Mouse (Mus musculus) limb, embryonic 15.5 days (tissue): ENCODE results near the gene Ccdc87. TPM values are rescaled to one million over a fixed set of nuclear protein-coding genes. Genes with fewer than 3 reads are reported as not detected.
"Not testable (repeated sequence)": the region's sequence is repeated elsewhere in the genome, so short reads cannot be mapped to it uniquely, and the experiment has no call there.

Source experiments
- ATAC-seq: fragments of 200-750 bp; cut with Nextera tagmentation; 2 replicates; pipeline ENCODE4 v1.8.0; 2017; ENCODE audit warnings: low read depth, moderate TSS enrichment; ENCODE audit not compliant: insufficient number of reproducible peaks, low FRiP score, low TSS enrichment
- H3K27ac ChIP-seq: fragments of 300-500 bp; sonication (generic); 2 replicates; pipeline ENCODE4 v1.5.1; 2015; ENCODE audit warnings: moderate library complexity, mild to moderate bottlenecking, inconsistent platforms
- H3K27me3 ChIP-seq: fragments of 300-500 bp; sonication (generic); 2 replicates; pipeline ENCODE4 v1.6.1; 2015; ENCODE audit warnings: inconsistent platforms
- H3K36me3 ChIP-seq: fragments of 300-500 bp; sonication (generic); 2 replicates; pipeline ENCODE4 v1.6.1; 2015; ENCODE audit warnings: inconsistent platforms
- H3K4me1 ChIP-seq: fragments of 300-500 bp; sonication (generic); 2 replicates; pipeline ENCODE4 v1.6.1; 2015; ENCODE audit warnings: inconsistent platforms
- H3K4me2 ChIP-seq: fragments of 300-500 bp; sonication (generic); 2 replicates; pipeline ENCODE4 v1.6.1; 2015; ENCODE audit warnings: mild to moderate bottlenecking, inconsistent platforms
- H3K4me3 ChIP-seq: fragments of 300-500 bp; sonication (generic); 2 replicates; pipeline ENCODE4 v1.5.1; 2015; ENCODE audit warnings: mild to moderate bottlenecking, inconsistent platforms
- H3K9ac ChIP-seq: fragments of 300-500 bp; sonication (generic); 2 replicates; pipeline ENCODE4 v1.6.1; 2015; ENCODE audit warnings: inconsistent platforms
- H3K9me3 ChIP-seq: fragments of 300-500 bp; sonication (generic); 2 replicates; pipeline ENCODE4 v1.6.1; 2016; ENCODE audit warnings: inconsistent platforms
- WGBS: fragments of 180-500 bp; shearing (Covaris S2); methylation state at CpG from one replicate; pipeline ENCODE4 v1.1.7; 2015; 5-methylcytosine and 5-hydroxymethylcytosine counted together
- polyA plus RNA-seq: library from polyadenylated mRNA; unstranded; fragments of >200 nt; fragmentation: Nextera tagmentation; extraction: Ambion mirVana; gene quantifications from 2 replicates; pipeline ENCODE4 v1.2.1, GENCODE M21; 2015

The Ccdc87 gene
- polyA plus RNA-seq, 1 experiment from 2014 or later = not detected

- Histone ChIP-seq H3K9me3 (no peaks in the 10 kb centered on the region), H3K4me1 (peaks cover 22% of the 10 kb centered on the region), H3K36me3 (no peaks in the 10 kb centered on the region), H3K27ac (peak overlapping the region; percentile 97), H3K9ac (peak overlapping the region; percentile 76), H3K4me3 (peak overlapping the region; percentile 87), H3K27me3 (no peaks in the 10 kb centered on the region), H3K4me2 (peak overlapping the region; percentile 80)
- ATAC-seq = peak; percentile 60
- WGBS = 3% methylated on average over 12 of the region's 12 CpGs
Observed at GRCm38 (mm10) chr19:4811909-4812242, 27.3 kb upstream of the Ccdc87 start.

- peak overlapping the region; percentile 80 for H3K4me2 ChIP-seq
- not testable (repeated sequence) for ATAC-seq, H3K9me3 ChIP-seq, H3K27me3 ChIP-seq, H3K36me3 ChIP-seq, H3K9ac ChIP-seq
- WGBS = 76% methylated on average over 8 of the region's 8 CpGs
- peak overlapping the region; percentile 97 for H3K27ac ChIP-seq
- peak overlapping the region; percentile 87 for H3K4me3 ChIP-seq
- H3K4me1 ChIP-seq = peaks cover 22% of the 10 kb centered on the region
Observed at GRCm38 (mm10) chr19:4812334-4812949, 26.7 kb upstream of the Ccdc87 start.

- Histone ChIP-seq H3K27ac (no peak overlapping the region), H3K36me3 (no peaks in the 10 kb centered on the region), H3K4me3 (no peak overlapping the region), H3K9me3 (no peaks in the 10 kb centered on the region), H3K4me1 (peaks cover 20% of the 10 kb centered on the region), H3K4me2 (no peak overlapping the region), H3K27me3 (no peaks in the 10 kb centered on the region), H3K9ac (no peak overlapping the region)
- 83% methylated on average over 5 of the region's 6 CpGs for WGBS
- no peak for ATAC-seq
Observed at GRCm38 (mm10) chr19:4813015-4813414, 26.2 kb upstream of the Ccdc87 start.

- no peak for ATAC-seq
Observed at GRCm38 (mm10) chr19:4817182-4817835, 21.9 kb upstream of the Ccdc87 start.

GRCm38 (mm10) chr19:4820678-4821303, 18.4 kb upstream of the Ccdc87 start:
- no peak overlapping the region for H3K4me2 ChIP-seq
- H3K36me3 ChIP-seq = peaks cover 18% of the 10 kb centered on the region
- H3K27me3 ChIP-seq = no peaks in the 10 kb centered on the region
- H3K27ac ChIP-seq = no peak overlapping the region
- 59% methylated on average over 5 of the region's 5 CpGs for WGBS
- H3K4me1 ChIP-seq = peaks cover 3% of the 10 kb centered on the region; the same call in 1 of the 2 replicates
- H3K9me3 ChIP-seq = no peaks in the 10 kb centered on the region
- H3K9ac ChIP-seq = no peak overlapping the region
- peak; percentile 71; the same call in 1 of the 2 replicates for ATAC-seq
- H3K4me3 ChIP-seq = no peak overlapping the region

More at GRCm38 (mm10) chr19:4817182-4817835, 21.9 kb upstream of the Ccdc87 start:
- Histone ChIP-seq H3K4me2 (no peak overlapping the region), H3K36me3 (no peaks in the 10 kb centered on the region), H3K9me3 (no peaks in the 10 kb centered on the region), H3K27me3 (no peaks in the 10 kb centered on the region), H3K9ac (no peak overlapping the region), H3K4me3 (no peak overlapping the region), H3K4me1 (peaks cover 3% of the 10 kb centered on the region; the same call in 1 of the 2 replicates), H3K27ac (no peak overlapping the region)
- WGBS = 52% methylated on average over 1 of the region's 1 CpGs

GRCm38 (mm10) chr19:4828444-4829114, 10.6 kb upstream of the Ccdc87 start:
- no peaks in the 10 kb centered on the region for H3K4me1 ChIP-seq
- WGBS = 48% methylated on average over 16 of the region's 16 CpGs
- H3K27me3 ChIP-seq = no peaks in the 10 kb centered on the region
- no peaks in the 10 kb centered on the region for H3K9me3 ChIP-seq
- no peak overlapping the region for H3K4me3 ChIP-seq
- H3K36me3 ChIP-seq = peaks cover 36% of the 10 kb centered on the region
- H3K27ac ChIP-seq = no peak overlapping the region
- no peak overlapping the region for H3K9ac ChIP-seq
- ATAC-seq = no peak
- H3K4me2 ChIP-seq = no peak overlapping the region

GRCm38 (mm10) chr19:4829156-4829555, 10.0 kb upstream of the Ccdc87 start:
- ATAC-seq = no peak
- Histone ChIP-seq H3K4me2 (no peak overlapping the region), H3K9me3 (no peaks in the 10 kb centered on the region), H3K27me3 (no peaks in the 10 kb centered on the region), H3K4me1 (no peaks in the 10 kb centered on the region), H3K27ac (no peak overlapping the region), H3K9ac (no peak overlapping the region), H3K36me3 (peaks cover 34% of the 10 kb centered on the region), H3K4me3 (no peak overlapping the region)
- WGBS = 55% methylated on average over 7 of the region's 7 CpGs

- no peak overlapping the region for H3K9ac ChIP-seq
- 79% methylated on average over 8 of the region's 8 CpGs for WGBS
Observed at GRCm38 (mm10) chr19:4833977-4834376, 5.2 kb upstream of the Ccdc87 start.

GRCm38 (mm10) chr19:4836096-4836495, 3.1 kb upstream of the Ccdc87 start:
- Histone ChIP-seq H3K27ac (no peak overlapping the region), H3K9me3 (no peaks in the 10 kb centered on the region), H3K27me3 (peaks cover 15% of the 10 kb centered on the region), H3K36me3 (peaks cover 7% of the 10 kb centered on the region; the same call in 1 of the 2 replicates), H3K4me3 (no peak overlapping the region), H3K9ac (no peak overlapping the region), H3K4me1 (peaks cover 16% of the 10 kb centered on the region), H3K4me2 (no peak overlapping the region)
- 73% methylated on average over 2 of the region's 2 CpGs for WGBS
- ATAC-seq = no peak

More at GRCm38 (mm10) chr19:4833977-4834376, 5.2 kb upstream of the Ccdc87 start:
- ATAC-seq = no peak
- Histone ChIP-seq H3K4me1 (peaks cover 9% of the 10 kb centered on the region), H3K4me2 (no peak overlapping the region), H3K9me3 (no peaks in the 10 kb centered on the region), H3K27me3 (no peaks in the 10 kb centered on the region), H3K36me3 (peaks cover 16% of the 10 kb centered on the region; the same call in 1 of the 2 replicates), H3K27ac (no peak overlapping the region), H3K4me3 (no peak overlapping the region)

- ATAC-seq = no peak
- Histone ChIP-seq H3K36me3 (peaks cover 7% of the 10 kb centered on the region; the same call in 1 of the 2 replicates), H3K27me3 (peaks cover 25% of the 10 kb centered on the region), H3K4me3 (no peak overlapping the region), H3K9me3 (no peaks in the 10 kb centered on the region), H3K9ac (no peak overlapping the region), H3K4me1 (peaks cover 16% of the 10 kb centered on the region), H3K4me2 (no peak overlapping the region), H3K27ac (no peak overlapping the region)
- WGBS = 95% methylated on average over 6 of the region's 6 CpGs
Observed at GRCm38 (mm10) chr19:4837049-4837448, 2.1 kb upstream of the Ccdc87 start.

- no peaks in the 10 kb centered on the region for H3K36me3 ChIP-seq
- 31% methylated on average over 10 of the region's 10 CpGs for WGBS
- peak overlapping the region; percentile 66 for H3K9ac ChIP-seq
- H3K27me3 ChIP-seq = peaks cover 28% of the 10 kb centered on the region
- no peaks in the 10 kb centered on the region for H3K9me3 ChIP-seq
- peak overlapping the region; percentile 63 for H3K4me3 ChIP-seq
- peak overlapping the region; percentile 97 for H3K4me2 ChIP-seq
- H3K27ac ChIP-seq = 0 out of 2 replicates have a peak overlapping the region, but pooled peaks have one; percentile 3
- peaks cover 16% of the 10 kb centered on the region for H3K4me1 ChIP-seq
- ATAC-seq = no peak
Observed at GRCm38 (mm10) chr19:4838526-4839140, 533 bp upstream of the Ccdc87 start.
